Mouse (Mus musculus) CD8-positive naive resting alpha-beta T cell, adult 57 days (primary cell): ENCODE measurements around the gene Greb1. TPM values are rescaled to one million over a fixed set of nuclear protein-coding genes. Genes with fewer than 3 reads are reported as not detected.

Experiments
- total RNA-seq: library from RNA; stranded (reverse); gene quantifications from one replicate; pipeline ENCODE4 v1.2.4, GENCODE M21; 2023

Gene Greb1
- total RNA-seq = 0.37 TPM

DNA sequence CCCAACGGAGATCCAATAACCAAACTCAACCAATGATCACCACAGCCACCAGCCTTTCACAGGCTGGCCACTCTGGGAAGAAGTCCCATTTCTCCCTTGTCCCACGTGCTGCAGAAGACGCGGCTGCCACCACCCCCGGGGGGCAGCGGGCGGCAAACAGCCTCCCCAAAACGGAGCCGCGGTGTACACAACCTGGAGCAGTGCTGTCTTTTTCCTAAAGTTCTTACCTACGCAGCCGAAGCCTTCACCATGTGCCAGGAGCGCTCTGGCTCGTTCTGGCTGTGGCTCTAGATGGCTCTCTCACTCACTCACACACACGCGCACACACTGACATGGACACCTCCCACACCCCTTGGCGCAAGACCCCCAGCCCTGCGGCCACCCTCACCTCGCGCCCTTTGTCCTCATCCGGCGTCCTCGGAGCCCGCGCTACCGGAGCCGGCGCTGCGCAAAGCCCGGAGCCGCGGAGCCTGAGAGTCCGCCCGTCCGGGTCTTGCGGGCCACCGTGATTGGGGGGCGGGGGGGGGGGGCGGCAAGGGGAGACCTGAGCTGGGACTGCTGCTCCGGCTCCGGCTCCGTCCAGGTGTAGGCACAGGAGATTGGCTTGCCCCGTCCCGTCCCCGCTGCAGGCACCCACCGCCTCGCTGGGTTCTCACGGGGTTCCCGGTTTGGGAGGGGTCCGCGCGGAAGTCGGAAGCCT, at the start of gene Greb1:
Gene Greb1 (minus strand): TSS at position 628 of the 700 bp plus-strand sequence.

DNA sequence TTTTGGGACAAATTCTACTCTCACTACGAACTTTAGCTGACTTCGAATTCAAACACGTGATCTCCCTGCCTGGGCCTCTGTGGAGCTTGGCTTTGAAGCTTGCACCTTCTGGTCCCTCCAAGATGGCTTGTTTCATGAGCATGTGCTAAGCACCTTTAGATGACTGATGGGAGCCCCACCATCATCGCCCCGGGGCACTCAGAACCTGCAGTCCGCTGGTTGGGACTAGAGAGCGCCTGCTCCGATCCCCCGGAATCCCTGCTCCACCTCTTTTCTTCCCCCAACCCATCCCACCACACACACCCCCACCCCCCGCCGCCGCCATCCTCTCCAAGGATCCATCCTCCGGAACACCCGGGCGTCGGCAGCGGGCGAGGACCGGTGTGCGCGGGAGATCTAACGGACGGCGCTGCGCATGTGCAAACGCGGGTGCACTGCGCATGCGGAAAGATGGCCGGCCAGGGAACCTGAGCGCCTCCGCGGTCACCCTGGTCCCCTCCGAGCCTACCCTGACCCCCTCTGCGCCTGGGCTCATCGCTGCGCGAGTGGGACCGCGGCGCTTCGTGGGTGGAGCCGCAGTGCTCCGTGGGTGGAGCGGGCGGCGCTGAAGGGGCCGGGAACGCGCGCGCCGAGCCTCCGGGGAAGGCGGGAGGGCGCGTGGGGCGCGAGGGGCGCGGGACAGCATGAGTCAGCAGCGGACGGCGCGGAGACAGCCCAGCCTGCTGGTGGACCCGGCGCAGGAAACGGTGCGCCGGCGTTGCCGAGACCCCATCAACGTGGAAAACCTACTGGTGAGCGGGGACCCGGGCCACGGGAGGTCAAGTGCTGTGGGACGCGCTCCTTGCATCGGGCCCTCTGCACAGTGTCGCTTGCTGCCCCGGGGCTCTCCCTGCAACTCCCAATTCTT, 10.1 kb upstream of the Greb1 start, which contains the start of gene E2f6:
Gene E2f6 (plus strand): TSS at position 439 of the 907 bp plus-strand sequence.

DNA sequence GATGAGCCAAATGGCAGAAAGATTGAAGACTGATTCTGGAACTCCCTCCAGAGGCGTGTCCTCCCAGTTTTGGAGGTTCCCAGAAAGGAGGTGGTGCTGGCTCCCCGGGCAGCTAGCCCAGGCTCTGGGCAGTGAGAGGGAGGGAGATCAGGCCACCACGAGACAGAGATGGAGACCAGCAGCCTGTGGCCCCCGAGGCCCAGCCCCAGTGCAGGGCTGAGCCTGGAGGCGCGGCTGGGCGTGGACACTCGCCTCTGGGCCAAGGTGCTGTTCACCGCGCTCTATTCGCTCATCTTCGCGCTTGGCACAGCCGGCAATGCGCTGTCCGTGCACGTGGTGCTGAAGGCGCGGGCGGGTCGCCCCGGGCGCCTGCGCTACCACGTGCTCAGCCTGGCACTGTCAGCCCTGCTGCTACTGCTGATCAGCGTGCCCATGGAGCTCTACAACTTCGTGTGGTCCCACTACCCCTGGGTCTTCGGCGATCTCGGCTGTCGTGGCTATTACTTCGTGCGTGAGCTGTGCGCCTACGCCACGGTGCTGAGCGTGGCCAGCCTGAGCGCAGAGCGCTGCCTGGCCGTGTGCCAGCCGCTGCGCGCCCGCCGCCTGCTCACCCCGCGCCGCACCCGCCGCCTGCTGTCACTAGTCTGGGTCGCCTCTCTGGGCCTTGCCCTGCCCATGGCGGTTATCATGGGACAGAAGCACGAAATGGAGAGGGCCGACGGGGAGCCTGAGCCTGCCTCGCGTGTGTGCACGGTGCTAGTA, 147.2 kb downstream of the Greb1 start, which contains the start of gene Ntsr2:
Gene Ntsr2 (plus strand): TSS at position 51 of the 762 bp plus-strand sequence.

Other genes starting within 250 kb of the Greb1 start
- 43.8 TPM for gene Lpin1, start 189.9 kb downstream of the Greb1 start, total RNA-seq
- gene Ntsr2, start 147.5 kb downstream of the Greb1 start, total RNA-seq = not detected
- 11.1 TPM for gene E2f6, start 10.1 kb upstream of the Greb1 start, total RNA-seq
- 48.4 TPM for gene Rock2, start 94.0 kb upstream of the Greb1 start, total RNA-seq
- 12.0 TPM for gene Pqlc3, start 199.5 kb upstream of the Greb1 start, total RNA-seq
- 0.61 TPM for gene 2410004P03Rik, start 210.8 kb upstream of the Greb1 start, total RNA-seq